Comparison of ENCODE assay signal across 30 mouse cellular contexts in genomic region chr2:16534566-16534965, GRCm38 (mm10).
"Had no signal": no experiment of that assay in that cellular context is flagged by ENCODE, and none has a peak within 500 bp of the region (broad histone marks: within the 10 kb centered on the region; RNA-seq: fewer than 3 reads in every experiment).

No protein-coding gene starts in this region.

- H3K9me3 ChIP-seq: limb, embryonic 10.5 days; limb, embryonic 12.5 days; limb, embryonic 13.5 days; limb, embryonic 15.5 days; liver, embryonic 12.5 days; liver, embryonic 13.5 days; liver, embryonic 15.5 days; lung, embryonic 15.5 days; megakaryocyte, embryonic 14.5 days; midbrain, embryonic 12.5 days; midbrain, embryonic 13.5 days; midbrain, embryonic 15.5 days had no signal

- H3K36me3 ChIP-seq: limb, embryonic 10.5 days; limb, embryonic 12.5 days; limb, embryonic 13.5 days; limb, embryonic 15.5 days; liver, embryonic 12.5 days; liver, embryonic 13.5 days; liver, embryonic 15.5 days; lung, embryonic 15.5 days; midbrain, embryonic 12.5 days; midbrain, embryonic 13.5 days; midbrain, embryonic 15.5 days had no signal

- H3K4me3 ChIP-seq: limb, embryonic 10.5 days; limb, embryonic 12.5 days; limb, embryonic 13.5 days; limb, embryonic 15.5 days; liver, embryonic 12.5 days; liver, embryonic 13.5 days; liver, embryonic 15.5 days; lung, embryonic 15.5 days; megakaryocyte, embryonic 14.5 days; midbrain, embryonic 12.5 days; midbrain, embryonic 13.5 days; midbrain, embryonic 15.5 days; myocyte had no signal

- DNase-seq: left cerebral cortex, postnatal 4 days; liver; liver, embryonic 13.5 days; liver, postnatal 0 days; lung, adult 18-20 months; lung, adult 2 months; lung, embryonic 14.5 days; lung, postnatal 10 days; lung, postnatal 14 days; lung, postnatal 36 days; lung, postnatal 4 days; midbrain, embryonic 14.5 days had no signal

- H3K27me3 ChIP-seq: limb, embryonic 12.5 days; limb, embryonic 13.5 days; limb, embryonic 15.5 days; liver, embryonic 12.5 days; liver, embryonic 13.5 days; liver, embryonic 15.5 days; lung, embryonic 15.5 days; megakaryocyte, embryonic 14.5 days; midbrain, embryonic 12.5 days; midbrain, embryonic 13.5 days; midbrain, embryonic 15.5 days had no signal

- H3K9ac ChIP-seq: limb, embryonic 12.5 days; limb, embryonic 13.5 days; limb, embryonic 15.5 days; liver, embryonic 12.5 days; liver, embryonic 13.5 days; liver, embryonic 14.5 days; liver, embryonic 15.5 days; liver, postnatal 0 days; lung, embryonic 14.5 days; lung, embryonic 15.5 days; midbrain, embryonic 12.5 days; midbrain, embryonic 13.5 days; midbrain, embryonic 15.5 days had no signal

- H3K4me2 ChIP-seq: limb, embryonic 12.5 days; limb, embryonic 13.5 days; limb, embryonic 15.5 days; liver, embryonic 11.5 days; liver, embryonic 12.5 days; liver, embryonic 13.5 days; liver, embryonic 15.5 days; lung, embryonic 14.5 days; lung, embryonic 15.5 days; midbrain, embryonic 11.5 days; midbrain, embryonic 12.5 days; midbrain, embryonic 13.5 days; midbrain, embryonic 15.5 days had no signal

- ATAC-seq: liver, embryonic 12.5 days; liver, postnatal 0 days; lung, postnatal 0 days; midbrain, embryonic 13.5 days; midbrain, embryonic 15.5 days; midbrain, embryonic 16.5 days had no signal

- H3K27ac ChIP-seq: limb, embryonic 10.5 days; limb, embryonic 12.5 days; limb, embryonic 13.5 days; limb, embryonic 15.5 days; liver, embryonic 12.5 days; liver, embryonic 13.5 days; liver, embryonic 14.5 days; liver, embryonic 15.5 days; lung, embryonic 15.5 days; macrophage; midbrain, embryonic 12.5 days; midbrain, embryonic 13.5 days; midbrain, embryonic 15.5 days had no signal

- H3K4me1 ChIP-seq: limb, embryonic 13.5 days; limb, embryonic 15.5 days; liver, embryonic 12.5 days; liver, embryonic 13.5 days; liver, embryonic 15.5 days; lung, embryonic 15.5 days; midbrain, embryonic 12.5 days; midbrain, embryonic 13.5 days; midbrain, embryonic 15.5 days had no signal
